Mouse (Mus musculus) NIH3T3 (cell line): ENCODE measurements around the gene Pnmt.
A peak's percentile ranks its signal among the peaks of the same experiment; 100 is the strongest.
"Not testable (repeated sequence)": the region's sequence is repeated elsewhere in the genome, so short reads cannot be mapped to it uniquely, and the experiment has no call there.

Experiments used
- DNase-seq: peaks from one replicate; pipeline ENCODE4 v3.0.0-alpha.2; 2012; ENCODE audit warnings: low read depth

The Pnmt gene

GRCm38 (mm10) chr11:98357396-98358160 is 28.7 kb upstream of the Pnmt start:
- DNase-seq, result no peak

GRCm38 (mm10) chr11:98358161-98359083 is 27.8 kb upstream of the Pnmt start, which contains the start of gene Stard3:
Gene Stard3, plus strand, starts transcription at chr11:98358368.
- peak; percentile 98 for DNase-seq

GRCm38 (mm10) chr11:98360866-98361521 is 25.3 kb upstream of the Pnmt start:
- DNase-seq, result peak; percentile 7

- no peak for DNase-seq
These were observed 22.4 kb upstream of the Pnmt start for GRCm38 (mm10) chr11:98363817-98364216.

- no peak for DNase-seq
These were observed 21.8 kb upstream of the Pnmt start for GRCm38 (mm10) chr11:98364410-98364809.

GRCm38 (mm10) chr11:98366290-98366689 is 20.0 kb upstream of the Pnmt start:
- DNase-seq, result peak; percentile 60

GRCm38 (mm10) chr11:98367171-98367862 is 18.9 kb upstream of the Pnmt start:
- no peak for DNase-seq

- no peak for DNase-seq
These were observed 18.4 kb upstream of the Pnmt start for GRCm38 (mm10) chr11:98367863-98368186.

GRCm38 (mm10) chr11:98369337-98369736 is 16.9 kb upstream of the Pnmt start:
- no peak for DNase-seq

GRCm38 (mm10) chr11:98370588-98370987 is 15.7 kb upstream of the Pnmt start:
- DNase-seq, result no peak

- no peak for DNase-seq
These were observed 14.6 kb upstream of the Pnmt start for GRCm38 (mm10) chr11:98371556-98372240.

GRCm38 (mm10) chr11:98372406-98372805 is 13.8 kb upstream of the Pnmt start:
- DNase-seq, result peak; percentile 88

- no peak for DNase-seq
These were observed 13.0 kb upstream of the Pnmt start for GRCm38 (mm10) chr11:98373244-98373643.

- DNase-seq, result no peak
These were observed 12.0 kb upstream of the Pnmt start for GRCm38 (mm10) chr11:98374266-98374665.

- DNase-seq, result no peak
These were observed 9.5 kb upstream of the Pnmt start for GRCm38 (mm10) chr11:98376756-98377155.

- DNase-seq, result no peak
These were observed 8.5 kb upstream of the Pnmt start for GRCm38 (mm10) chr11:98377787-98378186.

- no peak for DNase-seq
These were observed 6.9 kb upstream of the Pnmt start for GRCm38 (mm10) chr11:98379379-98379778.

GRCm38 (mm10) chr11:98380106-98380505 is 6.1 kb upstream of the Pnmt start:
- DNase-seq, result peak; percentile 36

GRCm38 (mm10) chr11:98381651-98382050 is 4.6 kb upstream of the Pnmt start:
- no peak for DNase-seq

GRCm38 (mm10) chr11:98382405-98382804 is 3.8 kb upstream of the Pnmt start:
- DNase-seq, result not testable (repeated sequence)
